Mouse (Mus musculus) spleen, adult 2 months (tissue): Measurements from ENCODE around the gene Nufip1.

Source experiments
- CTCF ChIP-seq: fragments of 200-500 bp; IDR thresholded peaks from 2 replicates; pipeline ENCODE4 v1.5.1; 2011; ENCODE audit warnings: mild to moderate bottlenecking, inconsistent platforms; ENCODE audit not compliant: insufficient read depth, insufficient read length, insufficient replicate concordance; ENCODE audit errors: extremely low read depth
- POLR2A ChIP-seq: fragments of 200-500 bp; IDR thresholded peaks from 2 replicates; pipeline ENCODE4 v1.6.1; 2011; ENCODE audit warnings: low read depth, low read length, inconsistent platforms

DNA sequence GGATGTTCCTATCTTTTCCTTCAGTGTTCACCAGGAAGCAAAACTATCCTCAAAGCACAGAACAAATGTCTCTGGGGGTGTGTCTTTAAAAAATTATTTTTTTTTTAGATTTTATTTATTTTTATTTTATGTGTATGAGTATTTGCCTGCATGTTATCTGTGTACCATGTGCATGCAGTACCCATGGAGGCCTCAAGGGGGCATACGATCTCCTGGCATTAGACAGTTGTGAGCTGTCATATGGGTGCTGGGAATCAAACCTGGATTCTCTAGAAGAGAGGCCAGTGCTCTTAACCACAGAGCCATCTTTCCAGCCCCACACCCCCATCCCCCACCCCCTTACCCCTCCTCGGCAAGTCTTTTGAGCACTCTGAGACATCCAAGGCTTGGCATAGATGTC lies 67.8 kb downstream of the Nufip1 start:
- TF ChIP-seq CTCF (no peak), POLR2A (no peak)
